In genomic region chr1:121275961-121276506, GRCm38 (mm10) we compare ENCODE assay signal across 25 mouse cellular contexts. TPM values are rescaled to one million over a fixed set of nuclear protein-coding genes. Genes with fewer than 3 reads are reported as not detected.
DNase-seq lines count a peak whose midpoint lies in the region; ATAC-seq and TF ChIP-seq lines count a peak whose summit lies in the region.
"Had no signal": no experiment of that assay in that cellular context is flagged by ENCODE, and none has a peak within 500 bp of the region (broad histone marks: within the 10 kb centered on the region; RNA-seq: fewer than 3 reads in every experiment).

No protein-coding gene starts in this region.

- DNase-seq in embryo, embryonic 10.5 days (ENCODE audit: low spot score), result peak; percentile 10
- no peak for DNase-seq in embryo, embryonic 9.5 days (ENCODE audit: extremely low spot score)
- peak; percentile 38 for DNase-seq in liver, adult 2 months (ENCODE audit: extremely low read depth, low read depth, low spot score)
- DNase-seq in liver, result no peak
- DNase-seq in fat pad, adult 2 months (ENCODE audit: extremely low read depth, low read depth, low spot score), result peak; percentile 78
- DNase-seq: adrenal gland, postnatal 14 days; cerebellum, adult 18-20 months; cerebellum, adult 9-10 months; cerebellum, postnatal 25 days; embryo, embryonic 11 days; gastrocnemius, postnatal 25 days; heart, postnatal 14 days; heart, postnatal 4 days; kidney, adult 18-20 months; kidney, adult 9 months had no signal

- H3K4me3 ChIP-seq in liver, adult 2 months (ENCODE audit: insufficient read depth, low read depth, low read length), result no peak overlapping the region
- H3K4me3 ChIP-seq: forebrain, embryonic 12.5 days; forebrain, embryonic 15.5 days; heart, embryonic 13.5 days had no signal

- no peak overlapping the region for H3K9ac ChIP-seq in liver, adult 2 months (ENCODE audit: low read depth, low read length)
- H3K9ac ChIP-seq: forebrain, embryonic 12.5 days; forebrain, embryonic 15.5 days; heart, embryonic 13.5 days; hindbrain, embryonic 14.5 days had no signal

- no peaks in the 10 kb centered on the region for H3K79me2 ChIP-seq in liver, adult 2 months (ENCODE audit: control insufficient read depth, insufficient read depth, low read length)

- WGBS in liver, adult 2 months, result 49% methylated on average over 3 of the region's 3 CpGs

- H3K27me3 ChIP-seq in liver, adult 2 months (ENCODE audit: control insufficient read depth, insufficient read depth, low read length), result no peaks in the 10 kb centered on the region
- H3K27me3 ChIP-seq: forebrain, embryonic 12.5 days; forebrain, embryonic 15.5 days; heart, embryonic 13.5 days; Patski had no signal

- no peaks in the 10 kb centered on the region for H3K36me3 ChIP-seq in liver, adult 2 months (ENCODE audit: control insufficient read depth, insufficient read depth, low read length)
- H3K36me3 ChIP-seq: forebrain, embryonic 12.5 days; forebrain, embryonic 15.5 days; heart, embryonic 13.5 days had no signal

- TF ChIP-seq CTCF in liver, adult 2 months (IDR thresholded peaks at IDR 0.05; ENCODE audit: low read depth, low read length), result no peak

- no peak for TF ChIP-seq POLR2A in liver, adult 2 months (IDR thresholded peaks at IDR 0.05; ENCODE audit: extremely low read depth, insufficient read depth, low read length)

- ATAC-seq in erythroid progenitor cell, adult 5-6 weeks (replicated peaks; ENCODE audit: low FRiP score, poor library complexity, severe bottlenecking), result no peak
- ATAC-seq: CD4-positive, CD25-positive, alpha-beta regulatory T cell, adult 4 months; forebrain, embryonic 15.5 days; hindbrain, postnatal 0 days; inflammation-experienced regulatory T-cells, adult 6 months; intestine, embryonic 16.5 days; Patski had no signal

- H3K4me1 ChIP-seq in liver, adult 2 months (ENCODE audit: control insufficient read depth, insufficient read depth, low read length), result no peaks in the 10 kb centered on the region
- H3K4me1 ChIP-seq: forebrain, embryonic 12.5 days; forebrain, embryonic 15.5 days; heart, embryonic 13.5 days had no signal

- H3K27ac ChIP-seq in liver, adult 2 months (replicated peaks; ENCODE audit: insufficient read depth, low read depth, low read length), result no peak overlapping the region
- H3K27ac ChIP-seq: forebrain, embryonic 12.5 days; forebrain, embryonic 15.5 days; heart, embryonic 13.5 days; hindbrain, embryonic 14.5 days; hindbrain, postnatal 0 days had no signal

RNA-seq across cellular contexts. Expression of gene Insig2, which starts 56.4 kb away (rescaled TPM):
- 178 and 228 TPM in 2 replicates for total RNA-seq in liver, adult 2 months (2014; rRNA removed)
- polyA plus RNA-seq in liver, adult 2 months (2012; rRNA removed), result 166 and 243 TPM in 2 replicates
- 6.1 and 10.5 TPM in 2 replicates for total RNA-seq in erythroid progenitor cell, adult 5-6 weeks (2015; ENCODE audit: low replicate concordance)
- total RNA-seq in erythroid progenitor cell, adult 5-6 weeks (2017; ENCODE audit: low replicate concordance), result 4.7 and 18.9 TPM in 2 replicates

Comparison
In these comparisons a context has a peak if more than half of its experiments do, and no peak if none do; other contexts are left out.
1. DNase-seq: peak in embryo, embryonic 10.5 days (single experiment), liver, adult 2 months (single experiment) and fat pad, adult 2 months (single experiment); none in embryo, embryonic 9.5 days (single experiment) and liver (single experiment).